Mouse (Mus musculus) embryonic facial prominence, embryonic 10.5 days (tissue): ENCODE measurements at regions not wholly inside any gene's neighbourhood (a gene's known extent, or its start where the extent isn't known, plus 50 kb on each side); places are given as distances from the start of the nearest gene placed in this dataset.

Experiments
- DNase-seq: peaks from one replicate; pipeline ENCODE4 v3.0.0-alpha.2; 2017; ENCODE audit warnings: low spot score
- H3K27ac ChIP-seq: fragments of 300-500 bp; sonication (generic); replicated peaks from 2 replicates; pipeline ENCODE4 v1.5.1; 2016; ENCODE audit warnings: mild to moderate bottlenecking
- H3K27me3 ChIP-seq: fragments of 300-500 bp; sonication (generic); replicated peaks from 2 replicates; pipeline ENCODE4 v1.6.1; 2016; ENCODE audit warnings: low read depth, mild to moderate bottlenecking; ENCODE audit not compliant: poor library complexity, severe bottlenecking
- H3K36me3 ChIP-seq: fragments of 300-500 bp; sonication (generic); replicated peaks from 2 replicates; pipeline ENCODE4 v1.6.1; 2016; ENCODE audit warnings: mild to moderate bottlenecking, moderate library complexity
- H3K4me1 ChIP-seq: fragments of 300-500 bp; sonication (generic); 2 replicates; pipeline ENCODE4 v1.6.1; 2016
- H3K4me3 ChIP-seq: fragments of 300-500 bp; sonication (generic); 2 replicates; pipeline ENCODE4 v1.5.1; 2016; ENCODE audit warnings: mild to moderate bottlenecking, moderate library complexity
- H3K9me3 ChIP-seq: fragments of 300-500 bp; sonication (generic); 2 replicates; pipeline ENCODE4 v1.6.1; 2016; ENCODE audit warnings: mild to moderate bottlenecking
- whole genome bisulfite sequencing: fragments of 180-500 bp; shearing (Covaris S2); methylation state at CpG from one replicate; pipeline ENCODE4 v1.1.7; 2016; 5-methylcytosine and 5-hydroxymethylcytosine counted together

- Histone ChIP-seq H3K9me3 (no peaks in the 10 kb centered on the region), H3K27me3 (no peaks in the 10 kb centered on the region), H3K36me3 (no peaks in the 10 kb centered on the region), H3K4me3 (no peak overlapping the region), H3K4me1 (no peaks in the 10 kb centered on the region), H3K27ac (no peak overlapping the region)
- DNase-seq: no peak
These were observed 59.9 kb upstream of the Cdh11 start for GRCm38 (mm10) chr8:102845362-102845761.

- Histone ChIP-seq H3K27ac (no peak overlapping the region), H3K27me3 (no peaks in the 10 kb centered on the region), H3K9me3 (no peaks in the 10 kb centered on the region), H3K36me3 (no peaks in the 10 kb centered on the region), H3K4me3 (no peak overlapping the region), H3K4me1 (0 out of 2 replicates have a peak, but pooled peaks cover 4% of the 10 kb centered on the region)
- WGBS: 94% methylated on average over 1 of the region's 1 CpGs
- DNase-seq: no peak
These were observed 74.6 kb upstream of the Cdh11 start for GRCm38 (mm10) chr8:102860021-102860420.

GRCm38 (mm10) chr8:102899525-102899924 lies 114.1 kb upstream of the Cdh11 start:
- 82% methylated on average over 2 of the region's 2 CpGs for WGBS
- DNase-seq: no peak
- H3K27me3 ChIP-seq: no peaks in the 10 kb centered on the region

GRCm38 (mm10) chr8:102900662-102901061 lies 115.2 kb upstream of the Cdh11 start:
- no peak for DNase-seq
- Histone ChIP-seq H3K27me3 (no peaks in the 10 kb centered on the region), H3K36me3 (no peaks in the 10 kb centered on the region), H3K9me3 (no peaks in the 10 kb centered on the region), H3K4me3 (no peak overlapping the region), H3K27ac (no peak overlapping the region), H3K4me1 (peaks cover 13% of the 10 kb centered on the region)
- 49% methylated on average over 5 of the region's 5 CpGs for WGBS

More at GRCm38 (mm10) chr8:102899525-102899924, 114.1 kb upstream of the Cdh11 start:
- H3K27ac ChIP-seq: no peak overlapping the region
- H3K36me3 ChIP-seq: no peaks in the 10 kb centered on the region
- H3K9me3 ChIP-seq: no peaks in the 10 kb centered on the region
- H3K4me3 ChIP-seq: no peak overlapping the region
- H3K4me1 ChIP-seq: peaks cover 13% of the 10 kb centered on the region

GRCm38 (mm10) chr8:102907444-102907843 lies 122.0 kb upstream of the Cdh11 start:
- no peaks in the 10 kb centered on the region for H3K36me3 ChIP-seq
- H3K9me3 ChIP-seq: 0 out of 2 replicates have a peak, but pooled peaks cover 2% of the 10 kb centered on the region
- H3K4me1 ChIP-seq: peaks cover 9% of the 10 kb centered on the region
- no peak overlapping the region for H3K4me3 ChIP-seq
- H3K27me3 ChIP-seq: no peaks in the 10 kb centered on the region
- no peak overlapping the region for H3K27ac ChIP-seq
- peak; percentile 49 for DNase-seq
- 36% methylated on average over 2 of the region's 2 CpGs for WGBS

GRCm38 (mm10) chr8:102931342-102931835 lies 145.9 kb upstream of the Cdh11 start:
- 20% methylated on average over 3 of the region's 3 CpGs for WGBS
- no peak for DNase-seq
- H3K36me3 ChIP-seq: no peaks in the 10 kb centered on the region

GRCm38 (mm10) chr8:102938771-102939170 lies 153.3 kb upstream of the Cdh11 start:
- no peak overlapping the region for H3K27ac ChIP-seq
- H3K9me3 ChIP-seq: no peaks in the 10 kb centered on the region
- H3K4me1 ChIP-seq: no peaks in the 10 kb centered on the region
- WGBS: 92% methylated on average over 2 of the region's 2 CpGs
- no peak overlapping the region for H3K4me3 ChIP-seq
- no peaks in the 10 kb centered on the region for H3K27me3 ChIP-seq
- H3K36me3 ChIP-seq: no peaks in the 10 kb centered on the region
- no peak for DNase-seq

More at GRCm38 (mm10) chr8:102931342-102931835, 145.9 kb upstream of the Cdh11 start:
- Histone ChIP-seq H3K4me3 (no peak overlapping the region), H3K4me1 (peaks cover 17% of the 10 kb centered on the region), H3K27ac (peak overlapping the region; percentile 37; the same call in 1 of the 2 replicates), H3K27me3 (no peaks in the 10 kb centered on the region), H3K9me3 (no peaks in the 10 kb centered on the region)

GRCm38 (mm10) chr8:102945546-102945945 lies 160.1 kb upstream of the Cdh11 start:
- no peaks in the 10 kb centered on the region for H3K4me1 ChIP-seq
- no peaks in the 10 kb centered on the region for H3K9me3 ChIP-seq
- H3K27ac ChIP-seq: no peak overlapping the region
- no peaks in the 10 kb centered on the region for H3K27me3 ChIP-seq
- 89% methylated on average over 5 of the region's 5 CpGs for WGBS
- no peak for DNase-seq
- no peak overlapping the region for H3K4me3 ChIP-seq
- no peaks in the 10 kb centered on the region for H3K36me3 ChIP-seq

- Histone ChIP-seq H3K36me3 (no peaks in the 10 kb centered on the region), H3K4me3 (no peak overlapping the region), H3K27ac (peak overlapping the region; percentile 54), H3K4me1 (peaks cover 45% of the 10 kb centered on the region), H3K9me3 (no peaks in the 10 kb centered on the region), H3K27me3 (no peaks in the 10 kb centered on the region)
- DNase-seq: peak; percentile 85
- WGBS: 41% methylated on average over 7 of the region's 7 CpGs
These were observed 192.7 kb upstream of the Cdh11 start for GRCm38 (mm10) chr8:102978161-102978581.

GRCm38 (mm10) chr8:102983220-102983909 lies 197.9 kb upstream of the Cdh11 start:
- peak; percentile 74 for DNase-seq
- Histone ChIP-seq H3K4me1 (peaks cover 43% of the 10 kb centered on the region), H3K36me3 (no peaks in the 10 kb centered on the region), H3K27me3 (no peaks in the 10 kb centered on the region), H3K9me3 (no peaks in the 10 kb centered on the region), H3K27ac (peak overlapping the region; percentile 77), H3K4me3 (no peak overlapping the region)
- 18% methylated on average over 3 of the region's 3 CpGs for WGBS

- Histone ChIP-seq H3K4me3 (no peak overlapping the region), H3K36me3 (no peaks in the 10 kb centered on the region), H3K27ac (peak overlapping the region; percentile 77), H3K27me3 (no peaks in the 10 kb centered on the region), H3K9me3 (no peaks in the 10 kb centered on the region), H3K4me1 (peaks cover 38% of the 10 kb centered on the region)
- DNase-seq: peak; percentile 86
- WGBS: 18% methylated on average over 3 of the region's 3 CpGs
These were observed 198.4 kb upstream of the Cdh11 start for GRCm38 (mm10) chr8:102983910-102984225.

GRCm38 (mm10) chr8:103007284-103007984 lies 222.0 kb upstream of the Cdh11 start:
- 45% methylated on average over 2 of the region's 2 CpGs for WGBS
- Histone ChIP-seq H3K4me1 (peaks cover 5% of the 10 kb centered on the region), H3K27me3 (no peaks in the 10 kb centered on the region), H3K36me3 (no peaks in the 10 kb centered on the region), H3K27ac (no peak overlapping the region), H3K9me3 (no peaks in the 10 kb centered on the region), H3K4me3 (no peak overlapping the region)
- DNase-seq: peak; percentile 23

- Histone ChIP-seq H3K27ac (no peak overlapping the region), H3K9me3 (no peaks in the 10 kb centered on the region), H3K4me1 (peaks cover 5% of the 10 kb centered on the region), H3K4me3 (no peak overlapping the region), H3K27me3 (no peaks in the 10 kb centered on the region), H3K36me3 (no peaks in the 10 kb centered on the region)
- WGBS: 77% methylated on average over 4 of the region's 4 CpGs
- no peak for DNase-seq
These were observed 233.7 kb upstream of the Cdh11 start for GRCm38 (mm10) chr8:103019121-103019520.
